Mouse (Mus musculus): ENCODE measurements at regions not wholly inside any gene's neighbourhood (a gene's known extent, or its start where the extent isn't known, plus 50 kb on each side); places are given as distances from the start of the nearest gene placed in this dataset.

- DNase-seq (ENCODE audit: low spot score): no peak
- Histone ChIP-seq H3K27me3 (ENCODE audit: insufficient read depth, low read length) (no peaks in the 10 kb centered on the region), H3K9me3 (replicated peaks) (peaks cover 65% of the 10 kb centered on the region), H3K4me1 (ENCODE audit: insufficient read depth, low read depth, low read length) (no peaks in the 10 kb centered on the region), H3K4me3 (ENCODE audit: low read depth, low read length) (no peak overlapping the region), H3K36me3 (replicated peaks) (no peaks in the 10 kb centered on the region)
- no peak for TF ChIP-seq GATA1 (IDR thresholded peaks at IDR 0.05; ENCODE audit: borderline replicate concordance, low read length)
- TF ChIP-seq TAL1 (conservative IDR thresholded peaks at IDR 0.05; ENCODE audit: low read depth, low read length): no peak
- TF ChIP-seq CTCF (IDR thresholded peaks at IDR 0.05; ENCODE audit: low read depth, low read length): no peak
- no peak for TF ChIP-seq POLR2AphosphoS5 (IDR thresholded peaks at IDR 0.05; ENCODE audit: insufficient replicate concordance, low read depth, low read length)
- TF ChIP-seq GATA2 (IDR thresholded peaks at IDR 0.05; ENCODE audit: borderline replicate concordance, low read depth, low read length): no peak
- ATAC-seq (ENCODE audit: extremely low read depth, insufficient number of reproducible peaks, low FRiP score, poor library complexity, severe bottlenecking): no peak
These were observed 430.3 kb downstream of the Zfp536 start for GRCm38 (mm10) chr7:37343021-37343593.

GRCm38 (mm10) chr7:37343691-37344233, 429.7 kb downstream of the Zfp536 start:
- TF ChIP-seq POLR2AphosphoS5 (IDR thresholded peaks at IDR 0.05; ENCODE audit: insufficient replicate concordance, low read depth, low read length): no peak
- TF ChIP-seq TAL1 (conservative IDR thresholded peaks at IDR 0.05; ENCODE audit: low read depth, low read length): no peak
- TF ChIP-seq GATA2 (IDR thresholded peaks at IDR 0.05; ENCODE audit: borderline replicate concordance, low read depth, low read length): no peak
- no peak for TF ChIP-seq CTCF (IDR thresholded peaks at IDR 0.05; ENCODE audit: low read depth, low read length)
- TF ChIP-seq GATA1 (IDR thresholded peaks at IDR 0.05; ENCODE audit: borderline replicate concordance, low read length): no peak
- H3K4me3 ChIP-seq (ENCODE audit: low read depth, low read length): no peak overlapping the region
- H3K4me1 ChIP-seq (ENCODE audit: insufficient read depth, low read depth, low read length): no peaks in the 10 kb centered on the region
- peaks cover 65% of the 10 kb centered on the region for H3K9me3 ChIP-seq (replicated peaks)
- no peaks in the 10 kb centered on the region for H3K27me3 ChIP-seq (ENCODE audit: insufficient read depth, low read length)
- H3K36me3 ChIP-seq (replicated peaks): no peaks in the 10 kb centered on the region
- no peak for DNase-seq (ENCODE audit: low spot score)
- ATAC-seq (ENCODE audit: extremely low read depth, insufficient number of reproducible peaks, low FRiP score, poor library complexity, severe bottlenecking): no peak

GRCm38 (mm10) chr7:37346041-37346440, 427.4 kb downstream of the Zfp536 start:
- Histone ChIP-seq H3K36me3 (replicated peaks) (no peaks in the 10 kb centered on the region), H3K9me3 (replicated peaks) (peaks cover 69% of the 10 kb centered on the region), H3K4me1 (ENCODE audit: insufficient read depth, low read depth, low read length) (no peaks in the 10 kb centered on the region), H3K27me3 (ENCODE audit: insufficient read depth, low read length) (no peaks in the 10 kb centered on the region), H3K4me3 (ENCODE audit: low read depth, low read length) (no peak overlapping the region)
- DNase-seq (ENCODE audit: low spot score): no peak
- ATAC-seq (ENCODE audit: extremely low read depth, insufficient number of reproducible peaks, low FRiP score, poor library complexity, severe bottlenecking): no peak
- TF ChIP-seq GATA1 (IDR thresholded peaks at IDR 0.05; ENCODE audit: borderline replicate concordance, low read length) (no peak), GATA2 (IDR thresholded peaks at IDR 0.05; ENCODE audit: borderline replicate concordance, low read depth, low read length) (no peak), POLR2AphosphoS5 (IDR thresholded peaks at IDR 0.05; ENCODE audit: insufficient replicate concordance, low read depth, low read length) (no peak), CTCF (IDR thresholded peaks at IDR 0.05; ENCODE audit: low read depth, low read length) (no peak), TAL1 (conservative IDR thresholded peaks at IDR 0.05; ENCODE audit: low read depth, low read length) (no peak)

- H3K4me1 ChIP-seq (ENCODE audit: insufficient read depth, low read depth, low read length): no peaks in the 10 kb centered on the region
- TF ChIP-seq CTCF (IDR thresholded peaks at IDR 0.05; ENCODE audit: low read depth, low read length) (peak; percentile 38; the same call in 1 of the 2 replicates), POLR2AphosphoS5 (IDR thresholded peaks at IDR 0.05; ENCODE audit: insufficient replicate concordance, low read depth, low read length) (no peak), TAL1 (conservative IDR thresholded peaks at IDR 0.05; ENCODE audit: low read depth, low read length) (no peak)
- DNase-seq (ENCODE audit: low spot score) (no peak), ATAC-seq (ENCODE audit: extremely low read depth, insufficient number of reproducible peaks, low FRiP score, poor library complexity, severe bottlenecking) (no peak)
- H3K9me3 ChIP-seq (replicated peaks): peaks cover 67% of the 10 kb centered on the region
- H3K4me3 ChIP-seq (ENCODE audit: low read depth, low read length): no peak overlapping the region
- H3K27me3 ChIP-seq (ENCODE audit: insufficient read depth, low read length): no peaks in the 10 kb centered on the region
- H3K36me3 ChIP-seq (replicated peaks): no peaks in the 10 kb centered on the region
These were observed 415.6 kb downstream of the Zfp536 start for GRCm38 (mm10) chr7:37357647-37358395.

GRCm38 (mm10) chr7:37358492-37358891, 414.9 kb downstream of the Zfp536 start:
- Histone ChIP-seq H3K27me3 (ENCODE audit: insufficient read depth, low read length) (no peaks in the 10 kb centered on the region), H3K4me3 (ENCODE audit: low read depth, low read length) (no peak overlapping the region), H3K4me1 (ENCODE audit: insufficient read depth, low read depth, low read length) (no peaks in the 10 kb centered on the region), H3K9me3 (replicated peaks) (peaks cover 67% of the 10 kb centered on the region), H3K36me3 (replicated peaks) (no peaks in the 10 kb centered on the region)
- DNase-seq (ENCODE audit: low spot score) (no peak), ATAC-seq (ENCODE audit: extremely low read depth, insufficient number of reproducible peaks, low FRiP score, poor library complexity, severe bottlenecking) (no peak)
- TF ChIP-seq GATA1 (IDR thresholded peaks at IDR 0.05; ENCODE audit: borderline replicate concordance, low read length): no peak
- no peak for TF ChIP-seq GATA2 (IDR thresholded peaks at IDR 0.05; ENCODE audit: borderline replicate concordance, low read depth, low read length)
- TF ChIP-seq TAL1 (conservative IDR thresholded peaks at IDR 0.05; ENCODE audit: low read depth, low read length): no peak
- no peak for TF ChIP-seq POLR2AphosphoS5 (IDR thresholded peaks at IDR 0.05; ENCODE audit: insufficient replicate concordance, low read depth, low read length)
- TF ChIP-seq CTCF (IDR thresholded peaks at IDR 0.05; ENCODE audit: low read depth, low read length): no peak

- no peak for TF ChIP-seq GATA2 (IDR thresholded peaks at IDR 0.05; ENCODE audit: borderline replicate concordance, low read depth, low read length)
- no peak for TF ChIP-seq POLR2AphosphoS5 (IDR thresholded peaks at IDR 0.05; ENCODE audit: insufficient replicate concordance, low read depth, low read length)
- TF ChIP-seq CTCF (IDR thresholded peaks at IDR 0.05; ENCODE audit: low read depth, low read length): no peak
- TF ChIP-seq TAL1 (conservative IDR thresholded peaks at IDR 0.05; ENCODE audit: low read depth, low read length): no peak
- TF ChIP-seq GATA1 (IDR thresholded peaks at IDR 0.05; ENCODE audit: borderline replicate concordance, low read length): no peak
- H3K4me1 ChIP-seq (ENCODE audit: insufficient read depth, low read depth, low read length): no peaks in the 10 kb centered on the region
- H3K9me3 ChIP-seq (replicated peaks): peaks cover 60% of the 10 kb centered on the region
- DNase-seq (ENCODE audit: low spot score) (no peak), ATAC-seq (ENCODE audit: extremely low read depth, insufficient number of reproducible peaks, low FRiP score, poor library complexity, severe bottlenecking) (no peak)
- H3K27me3 ChIP-seq (ENCODE audit: insufficient read depth, low read length): no peaks in the 10 kb centered on the region
- no peak overlapping the region for H3K4me3 ChIP-seq (ENCODE audit: low read depth, low read length)
- no peaks in the 10 kb centered on the region for H3K36me3 ChIP-seq (replicated peaks)
These were observed 414.0 kb downstream of the Zfp536 start for GRCm38 (mm10) chr7:37359473-37359872.
